Mouse (Mus musculus): Measurements from ENCODE around the gene Aars2.

Aars2 gene

DNA sequence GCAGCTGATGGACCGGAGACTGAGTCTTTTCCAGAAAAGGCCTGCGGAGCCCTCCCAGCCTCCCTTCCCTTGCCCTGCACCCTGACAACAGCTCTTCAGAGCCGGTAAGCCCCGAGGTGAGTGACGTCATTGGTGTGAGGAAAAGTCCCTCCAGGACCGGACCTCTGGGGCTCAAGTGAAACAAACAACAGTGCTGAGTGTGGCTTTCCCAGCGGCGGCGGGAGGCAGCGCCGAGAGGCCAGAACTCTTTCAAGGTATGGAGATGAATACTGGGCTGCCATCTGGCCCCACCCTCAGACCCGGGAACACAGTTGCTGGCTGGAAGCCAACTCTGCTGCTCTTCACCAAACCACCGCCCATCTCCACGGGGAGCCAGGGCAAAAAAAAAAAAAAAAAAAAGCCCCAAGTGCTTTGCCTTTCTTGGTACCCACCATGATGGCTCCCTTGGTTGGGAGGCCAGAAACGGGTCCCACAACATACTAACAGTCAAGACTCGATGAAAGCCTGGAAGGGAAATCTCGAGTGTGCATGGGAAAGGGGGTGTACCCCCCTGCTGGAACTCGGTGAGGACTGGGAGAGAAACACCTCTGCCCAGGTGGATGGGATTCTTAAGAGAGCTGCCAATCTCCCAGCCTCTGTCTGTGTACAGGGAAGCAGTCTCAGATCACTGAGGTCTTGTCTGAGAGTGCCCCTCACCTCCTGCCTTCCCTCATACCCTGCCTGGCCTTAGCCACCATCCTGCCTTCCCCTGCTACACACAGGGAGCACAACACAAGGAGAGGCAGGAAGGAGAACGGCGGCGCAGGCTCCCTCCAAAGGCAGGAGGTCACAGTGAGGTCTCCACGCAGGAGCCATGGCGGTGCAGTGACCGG lies 37.6 kb downstream of the Aars2 start:
- peak; percentile 61 for DNase-seq

DNA sequence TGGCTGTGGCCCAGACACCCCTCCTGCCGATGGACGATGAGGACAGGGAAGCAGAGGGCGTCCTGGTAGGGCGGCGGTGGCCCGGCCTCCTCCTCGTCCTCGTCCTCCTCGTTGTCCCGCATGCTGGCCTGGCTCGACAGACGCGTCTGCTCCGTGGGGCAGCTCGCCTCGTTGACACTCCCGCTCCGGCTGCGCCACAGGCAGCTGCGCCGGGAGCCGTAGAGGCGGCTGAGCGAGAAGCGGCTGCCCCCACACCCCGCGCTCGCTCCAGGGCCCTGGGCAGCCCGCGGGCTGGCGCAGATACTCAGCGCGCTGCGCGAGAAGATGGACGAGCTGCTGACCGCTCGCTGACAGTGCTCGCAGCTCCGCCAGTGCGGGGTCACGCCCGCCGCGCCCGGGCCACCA lies 38.2 kb downstream of the Aars2 start:
- no peak for DNase-seq

DNA sequence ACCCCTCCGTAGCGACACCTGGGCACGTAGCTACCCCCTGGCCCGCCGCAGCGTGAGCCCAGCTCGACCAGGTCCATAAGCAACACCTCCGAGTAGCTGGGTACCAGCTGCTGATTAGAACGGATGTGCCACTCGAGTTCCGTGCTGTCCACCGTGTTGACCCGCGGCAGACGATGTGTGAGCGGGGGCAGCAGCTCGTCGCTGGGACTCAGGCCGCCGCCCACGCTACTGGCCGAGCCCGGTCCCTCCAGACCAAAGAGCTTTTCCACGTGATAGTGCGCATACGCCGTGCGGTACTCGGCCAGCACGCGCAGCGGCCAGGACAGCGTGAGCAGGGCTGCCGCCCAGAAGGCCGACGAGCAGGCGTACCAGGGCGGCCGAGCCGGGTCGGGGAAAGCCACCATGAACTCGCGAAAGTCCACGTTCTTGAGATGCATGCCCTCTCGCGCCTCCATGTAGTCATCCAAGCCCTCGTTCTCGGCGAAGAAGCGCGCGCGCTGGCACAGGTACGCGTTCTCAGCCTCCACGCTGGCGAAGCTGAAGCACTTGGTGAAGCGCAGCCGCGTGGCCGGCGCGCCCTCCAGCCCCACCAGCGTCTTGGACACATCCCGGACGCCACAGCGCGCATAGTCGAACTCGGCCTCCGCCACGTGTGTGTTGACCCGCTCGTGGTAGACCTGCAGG lies 38.8 kb downstream of the Aars2 start:
- DNase-seq = peak; percentile 64

DNA sequence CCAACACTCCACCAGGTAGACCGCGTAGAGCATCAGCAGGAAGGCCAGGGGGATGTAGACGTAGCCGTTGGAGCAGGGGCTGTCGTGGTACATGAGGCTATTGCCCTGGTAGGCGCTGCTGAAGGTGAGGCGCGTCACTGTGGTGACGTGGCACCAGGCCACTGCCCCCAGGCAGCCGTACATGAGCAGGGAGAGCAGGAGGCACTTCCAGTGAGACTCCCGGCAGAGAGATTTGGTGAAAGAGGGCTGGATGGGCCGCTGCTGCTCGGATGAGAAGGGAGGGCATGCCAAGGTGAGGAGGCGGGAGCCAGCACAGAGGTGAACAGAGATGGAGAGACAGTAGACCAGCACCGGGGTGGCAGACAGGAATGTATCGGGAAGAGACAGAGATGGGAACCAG lies 40.3 kb downstream of the Aars2 start:
- DNase-seq = peak; percentile 71

DNA sequence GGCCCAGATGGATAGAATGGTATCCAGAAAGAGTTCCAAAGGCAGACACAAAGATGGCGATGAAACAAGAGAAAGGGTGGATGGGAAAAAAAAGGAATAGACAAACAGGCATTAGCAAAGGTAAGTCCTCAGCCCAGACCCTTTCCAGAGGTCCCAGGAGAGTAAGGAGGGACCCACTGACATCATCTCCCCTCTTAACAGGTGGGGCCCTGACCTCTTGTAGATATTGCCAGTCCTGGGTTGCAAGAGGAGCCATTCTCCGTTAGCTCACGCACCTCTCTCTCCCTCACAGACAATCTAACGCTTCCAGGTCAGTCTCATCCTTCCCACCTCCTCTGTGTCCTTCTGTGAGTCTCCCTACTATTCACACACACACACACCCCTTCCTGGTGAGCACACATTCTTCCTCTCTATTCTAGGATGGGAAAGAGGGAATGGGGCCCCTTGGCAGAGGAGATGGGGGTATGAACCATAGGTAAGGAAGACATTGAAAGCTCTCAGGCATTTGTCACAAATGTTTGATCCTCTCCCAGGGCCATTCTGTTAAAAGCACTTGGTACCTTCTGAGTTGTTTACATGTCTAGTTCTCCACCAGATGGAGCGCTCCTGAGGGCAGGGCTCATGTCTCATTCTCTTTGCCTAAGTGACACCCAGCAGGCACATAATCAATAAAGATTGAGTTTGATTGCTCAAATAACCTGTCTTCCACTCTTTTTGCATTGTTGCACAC lies 41.0 kb downstream of the Aars2 start:
- peak; percentile 62 for DNase-seq

DNA sequence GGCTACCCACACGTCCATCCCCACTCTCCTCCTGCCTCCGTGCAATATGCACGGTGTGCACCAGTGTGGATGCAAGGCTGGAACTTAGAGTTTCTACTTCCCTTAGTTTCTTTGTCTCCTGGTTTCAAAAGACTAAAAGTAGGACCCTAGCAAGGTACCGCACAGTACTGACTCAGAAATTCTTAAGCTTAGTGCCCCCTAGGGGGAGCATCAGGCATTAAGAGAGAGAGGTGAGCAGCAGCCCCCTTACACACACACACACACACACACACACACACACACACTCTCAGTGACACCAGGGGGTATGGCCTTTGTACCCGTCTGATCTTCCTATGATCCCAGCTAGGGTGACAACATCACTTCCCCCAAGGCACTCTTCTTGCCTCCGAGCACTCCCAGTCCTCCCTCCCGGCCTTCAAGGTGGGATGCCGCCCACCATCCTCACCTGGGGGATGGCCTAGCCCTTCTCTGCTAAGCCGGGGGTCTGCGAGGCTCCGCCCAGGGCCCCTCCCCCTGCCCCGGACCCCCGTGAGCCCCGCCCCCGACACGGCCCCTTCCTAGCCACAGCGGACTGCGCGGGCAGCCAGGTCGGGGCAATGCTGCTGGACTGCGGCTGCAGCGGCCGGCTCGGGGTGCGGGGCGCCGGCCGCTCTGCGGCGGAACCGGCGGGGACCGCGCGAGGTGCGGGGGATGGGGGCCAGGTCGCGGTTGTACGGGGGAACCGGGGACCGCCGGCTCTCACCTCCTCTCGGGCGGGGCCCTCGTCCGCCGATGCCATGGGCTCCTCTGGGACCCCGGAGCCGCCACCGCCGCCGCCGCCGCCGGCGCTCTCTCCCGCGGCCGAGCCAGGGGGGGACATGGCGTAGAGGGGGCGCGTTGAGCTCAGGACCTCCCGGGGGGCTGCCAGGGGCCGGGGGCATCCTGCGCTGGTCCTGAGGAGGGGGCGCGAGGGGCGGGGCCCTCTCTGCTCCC lies 42.2 kb downstream of the Aars2 start:
- DNase-seq = peak; percentile 80

DNA sequence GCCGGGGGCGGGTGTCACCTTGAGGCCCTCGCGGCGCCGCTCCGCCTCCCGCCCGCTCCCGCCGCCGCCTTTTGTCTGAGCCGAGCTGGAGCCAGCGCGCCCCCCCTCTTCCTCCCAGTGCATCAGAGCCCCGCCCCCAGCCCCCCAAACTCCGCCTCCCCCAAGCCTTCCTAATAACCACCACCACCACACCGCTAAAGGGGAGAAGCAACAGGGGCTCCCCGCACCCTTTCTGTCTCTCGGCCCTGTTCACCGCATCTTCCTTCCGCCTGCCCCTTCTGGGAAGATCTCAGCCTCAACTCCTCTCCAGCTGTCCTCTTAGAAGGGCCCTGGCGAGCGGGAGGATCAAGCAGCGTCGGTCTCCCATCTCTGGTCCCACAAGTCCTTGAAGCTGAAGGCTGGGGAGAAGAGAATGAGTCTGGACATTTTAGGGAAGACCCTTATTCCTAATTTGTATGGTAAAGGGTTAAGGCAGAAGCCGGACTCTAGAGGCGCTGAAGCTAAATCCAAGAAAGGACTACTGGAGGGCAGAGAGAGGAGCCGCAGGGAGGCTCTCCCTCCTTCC lies 43.1 kb downstream of the Aars2 start, which contains the start of gene Tmem151b:
Gene Tmem151b, minus strand, starts transcription at position 61 of the 565 bp plus-strand sequence.
- peak; percentile 75 for DNase-seq

DNA sequence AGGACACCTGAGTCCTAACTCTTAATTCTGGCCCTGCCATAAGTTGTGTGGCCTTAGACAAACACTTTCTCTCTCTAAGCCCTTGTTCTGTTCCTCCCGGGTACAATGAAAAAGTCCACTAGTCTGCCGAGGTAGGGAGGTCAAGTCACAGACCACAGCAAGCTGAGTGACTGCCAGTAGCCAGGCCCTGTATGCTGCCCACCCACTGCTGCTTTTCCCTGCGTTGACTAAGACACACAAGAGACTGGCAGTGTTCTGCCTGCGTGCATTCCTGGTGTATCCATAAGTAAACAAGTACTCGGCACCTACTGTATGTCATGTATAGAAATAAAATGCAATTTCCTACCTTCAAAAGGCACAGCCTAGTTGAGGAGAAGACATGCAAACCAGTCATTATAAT lies 43.6 kb downstream of the Aars2 start:
- DNase-seq = peak; percentile 52

DNA sequence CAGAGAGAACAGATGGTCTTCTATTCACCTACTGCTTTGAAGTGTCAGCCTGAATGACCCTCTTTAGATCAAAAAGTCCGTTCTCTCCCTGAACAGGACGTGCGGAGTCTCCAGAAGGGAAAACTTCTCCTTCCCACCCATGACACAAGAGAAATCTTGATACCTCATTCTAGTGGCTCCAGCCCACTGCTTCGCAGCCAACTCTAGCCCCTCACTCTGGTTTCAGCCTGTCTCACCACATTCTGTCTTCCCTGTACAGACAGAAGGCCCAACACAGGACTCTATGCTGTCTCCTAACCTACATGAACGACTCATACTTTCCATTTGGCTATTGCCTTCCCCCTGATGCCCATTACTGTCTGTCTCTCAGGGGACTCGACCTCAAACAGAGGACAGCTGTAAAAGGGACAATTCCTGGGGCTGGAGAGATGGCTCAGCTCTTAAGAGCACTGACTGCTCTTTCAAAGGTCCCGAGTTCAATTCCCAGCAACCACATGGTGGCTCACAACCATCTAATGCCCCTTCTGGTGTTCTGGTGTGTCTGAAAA lies 44.7 kb downstream of the Aars2 start:
- DNase-seq = no peak

DNA sequence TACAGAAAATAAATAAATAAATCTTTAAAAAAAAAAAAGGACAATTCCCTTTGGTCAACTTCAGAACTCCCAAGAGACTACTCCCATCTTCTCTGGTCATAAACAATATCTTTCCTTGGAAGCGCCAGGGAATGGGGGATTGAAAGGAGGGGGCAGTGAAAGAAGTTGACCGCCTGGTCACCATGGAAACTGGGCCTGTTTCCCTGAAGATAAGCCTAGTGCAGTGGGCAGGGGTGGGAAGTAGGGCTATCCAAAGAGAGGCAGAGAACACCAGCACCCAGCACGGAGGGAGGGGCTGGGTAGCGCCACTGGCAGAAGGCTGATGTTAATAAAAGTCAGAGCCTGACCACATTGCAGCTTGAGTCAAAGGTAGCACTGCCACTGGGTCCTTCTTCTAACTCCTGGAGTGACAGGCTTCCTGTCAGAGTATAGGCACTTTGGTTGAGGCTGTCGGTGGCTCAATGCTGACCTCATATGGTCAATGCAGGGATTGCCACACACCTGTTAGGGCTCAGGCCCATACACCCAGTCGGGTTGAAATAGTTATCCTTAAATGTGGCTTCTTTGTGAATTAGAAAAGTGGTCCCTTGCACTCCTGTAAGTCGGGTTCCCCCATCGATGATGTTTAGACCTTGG lies 45.3 kb downstream of the Aars2 start:
- peak; percentile 89 for DNase-seq

DNA sequence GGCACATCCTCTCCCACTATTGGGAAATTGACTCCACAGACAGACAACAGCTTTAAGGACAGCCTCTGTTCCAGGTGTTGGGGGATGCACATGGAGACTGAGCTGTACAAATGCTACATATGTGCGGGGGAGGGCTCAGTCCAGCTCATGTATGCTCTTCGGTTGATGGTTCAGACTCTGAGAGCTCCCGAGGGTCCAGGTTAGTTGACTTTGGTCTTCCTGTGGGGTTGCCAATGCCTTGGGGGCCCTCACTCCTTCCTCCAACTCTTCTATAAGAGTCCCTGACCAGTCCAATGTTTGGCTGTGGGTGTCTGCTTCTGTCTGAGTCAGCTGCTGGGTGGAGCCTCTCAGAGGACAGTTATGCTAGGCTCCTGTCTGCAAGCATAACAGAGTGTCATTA lies 46.4 kb downstream of the Aars2 start:
- no peak for DNase-seq

DNA sequence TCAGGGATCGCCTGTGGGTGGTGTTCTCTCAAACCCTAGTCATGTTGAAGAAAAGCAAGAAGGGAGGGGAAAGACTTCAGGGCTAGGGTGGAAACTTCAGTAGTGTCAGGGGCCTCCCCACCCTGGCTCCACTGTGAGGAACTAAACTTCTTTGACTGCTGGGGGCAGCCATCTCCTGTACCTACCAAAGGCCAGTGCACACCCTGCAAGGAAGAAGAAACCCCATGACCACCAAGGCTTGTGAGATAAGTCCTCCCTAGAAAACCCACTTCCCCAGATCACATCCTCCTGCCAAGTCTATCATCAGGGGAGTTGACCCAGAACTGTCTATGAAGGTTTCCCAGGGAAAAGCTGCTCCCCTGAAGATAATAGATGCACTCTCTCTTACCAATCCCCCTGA lies 47.8 kb downstream of the Aars2 start:
- DNase-seq = no peak

DNA sequence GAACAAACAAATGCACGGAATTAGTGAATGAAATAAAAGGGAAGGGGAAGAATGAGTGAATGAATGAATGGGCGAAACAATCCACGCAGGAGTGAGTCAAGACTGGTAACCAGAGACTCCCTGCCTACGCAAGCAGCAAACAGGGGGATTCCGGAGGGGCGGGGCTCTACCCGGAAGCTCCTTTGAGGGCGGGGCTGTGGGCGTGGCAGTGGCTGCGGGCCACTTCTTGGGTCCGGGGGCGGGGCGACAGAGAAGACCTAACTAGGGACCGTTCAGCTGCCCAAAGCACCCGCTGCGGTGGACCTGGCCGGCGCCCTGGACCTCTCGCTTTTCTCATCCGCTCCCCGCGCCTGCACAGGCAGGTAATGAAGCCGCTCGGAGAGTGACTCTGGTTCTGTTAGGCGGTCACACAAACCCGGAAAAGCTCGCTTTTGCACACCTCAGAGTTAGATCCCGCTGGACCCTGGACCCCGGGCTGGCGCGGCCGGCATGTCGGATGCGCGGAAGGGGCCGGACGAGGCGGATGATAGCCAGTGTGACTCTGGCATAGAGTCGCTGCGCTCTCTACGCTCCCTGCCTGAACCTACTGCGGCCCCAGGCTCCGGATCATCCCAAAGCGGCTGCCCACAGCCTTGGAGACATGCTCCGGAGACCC lies 48.9 kb downstream of the Aars2 start, which contains the start of gene Nfkbie:
Gene Nfkbie, plus strand, starts transcription at position 252 of the 655 bp plus-strand sequence.
- peak; percentile 93 for DNase-seq

DNA sequence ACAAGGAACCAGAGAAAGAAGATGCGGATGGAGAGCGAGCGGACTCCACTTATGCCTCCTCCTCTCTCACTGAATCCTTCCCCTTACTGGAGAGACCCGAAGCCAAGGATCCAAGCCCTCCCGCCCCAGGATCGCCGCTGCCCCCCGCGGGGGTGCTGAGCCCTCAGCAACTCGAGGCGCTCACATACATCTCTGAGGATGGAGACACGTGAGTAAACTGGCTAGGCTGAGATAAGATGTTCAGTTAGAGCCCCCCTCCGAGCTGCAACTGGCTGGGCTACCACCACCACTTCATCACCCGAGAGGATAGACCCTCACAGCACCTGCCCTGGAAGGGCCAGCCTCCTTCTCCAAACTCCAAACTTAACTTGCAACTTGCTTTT lies 49.5 kb downstream of the Aars2 start:
- no peak for DNase-seq

DNA sequence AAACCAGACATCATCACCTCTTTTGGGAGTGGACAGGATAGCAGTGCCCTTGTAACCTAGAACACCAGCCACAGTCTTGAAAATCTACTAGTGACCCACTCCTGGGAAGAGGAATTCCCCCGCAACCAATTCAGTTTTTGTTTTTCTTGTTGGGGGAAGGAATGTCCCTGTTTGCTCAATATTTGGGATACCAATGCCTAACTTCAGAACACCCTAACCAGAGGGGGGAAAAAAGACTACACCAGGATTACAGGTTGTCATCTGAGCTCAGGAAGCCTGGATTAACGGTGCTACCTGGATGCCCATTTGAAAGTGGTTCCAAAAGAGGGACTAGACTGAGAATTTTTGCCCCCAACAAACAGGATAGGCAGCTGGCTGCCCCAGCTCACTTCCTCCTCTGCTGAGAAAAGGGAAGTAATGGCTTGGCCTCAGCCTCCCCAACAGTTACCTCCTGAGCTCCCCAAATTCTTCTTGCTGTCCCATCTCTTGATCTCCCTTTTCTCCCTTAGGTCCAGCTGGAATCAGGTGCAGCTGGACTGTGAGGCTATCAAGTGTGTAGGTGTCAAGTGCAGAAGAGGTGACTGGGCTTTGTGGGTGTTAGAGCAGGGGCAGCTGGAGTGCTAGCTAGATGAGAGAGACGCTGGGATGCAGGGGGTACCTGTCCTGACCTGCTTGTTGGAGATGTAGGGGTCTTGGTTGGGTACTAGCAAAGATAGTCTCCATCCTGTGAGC lies 50.0 kb downstream of the Aars2 start:
- DNase-seq = no peak

DNA sequence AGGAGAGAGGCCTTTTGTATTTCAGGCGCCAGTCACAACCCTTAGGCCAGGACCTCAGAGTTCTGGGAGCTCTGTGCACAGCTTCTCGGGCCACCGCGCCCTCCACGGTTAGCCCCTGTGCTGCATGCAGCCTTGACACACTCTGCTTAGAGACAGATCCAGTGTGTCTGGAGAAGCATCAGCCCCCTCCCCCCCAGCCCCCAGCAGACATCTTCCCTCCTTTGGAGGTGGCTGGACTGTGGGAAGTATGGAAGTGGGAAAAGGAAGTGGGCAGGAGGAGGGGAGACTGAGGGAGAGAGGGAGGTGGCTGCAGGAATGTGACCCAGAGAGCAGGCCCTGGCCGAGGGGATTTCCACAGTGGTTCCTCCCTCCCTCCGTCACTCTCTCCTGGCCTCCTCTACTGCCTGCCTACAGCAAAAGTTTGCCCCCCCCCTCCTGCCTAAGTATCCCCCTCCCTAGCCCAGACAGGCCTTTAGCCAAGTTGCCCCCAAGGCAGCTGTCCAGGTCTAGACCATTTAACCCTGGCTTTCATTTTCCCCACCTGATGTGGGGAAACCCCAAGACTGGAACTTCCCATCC lies 50.7 kb downstream of the Aars2 start:
- DNase-seq = no peak

DNA sequence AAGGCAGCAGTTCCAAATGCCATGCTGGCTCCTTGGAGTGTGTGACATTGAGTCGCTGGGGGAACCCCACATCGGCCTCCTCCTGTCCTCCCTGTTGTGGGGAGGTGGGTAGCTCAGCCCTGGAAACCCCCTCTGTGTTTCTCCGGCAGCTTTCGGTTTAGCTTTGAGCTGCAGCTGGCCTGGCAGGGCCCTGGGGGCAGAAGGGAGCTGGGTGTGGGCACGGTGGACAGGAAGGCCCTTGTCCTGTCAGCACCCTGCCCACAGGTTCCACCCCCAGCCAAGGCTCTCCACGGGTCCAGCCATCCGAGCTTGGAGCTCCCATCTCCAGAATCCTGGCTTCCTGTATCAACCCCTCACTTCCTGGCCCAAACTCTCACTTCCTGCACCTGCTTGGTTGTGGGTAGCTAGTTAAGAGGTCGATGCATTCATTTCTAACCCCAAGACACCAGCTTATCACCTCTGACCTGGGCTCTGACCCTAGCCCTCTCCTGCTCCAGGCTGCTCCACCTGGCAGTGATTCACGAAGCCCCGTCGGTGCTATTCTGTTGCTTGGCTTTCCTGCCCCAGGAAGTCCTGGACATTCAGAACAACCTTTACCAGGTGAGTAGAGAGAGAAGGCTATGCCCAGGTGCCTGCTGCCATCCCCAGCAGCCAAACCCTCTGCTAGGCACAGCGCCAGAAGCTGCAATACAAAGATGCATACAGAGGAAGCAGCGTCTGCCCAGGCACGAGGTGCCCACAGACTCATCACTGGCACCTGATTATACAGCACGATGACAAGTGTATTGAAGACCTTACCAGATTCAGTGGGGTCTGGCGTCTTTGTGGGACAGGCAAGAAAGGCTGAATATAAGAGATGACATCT lies 51.6 kb downstream of the Aars2 start:
- no peak for DNase-seq
